Mouse (Mus musculus): ENCODE measurements around the gene Slc41a2. TPM values are rescaled to one million over a fixed set of nuclear protein-coding genes. Genes with fewer than 3 reads are reported as not detected.

Gene Slc41a2
- polyA plus RNA-seq, 1 experiment from 2014 or later = 11.0 TPM

- H3K27me3 ChIP-seq (replicated peaks) = no peaks in the 10 kb centered on the region
- H3K4me2 ChIP-seq = no peak overlapping the region
- ATAC-seq (ENCODE audit: low FRiP score) = no peak
- 78% methylated on average over 3 of the region's 3 CpGs for WGBS
- H3K27ac ChIP-seq (replicated peaks) = no peak overlapping the region
- H3K4me3 ChIP-seq (replicated peaks) = no peak overlapping the region
- peaks cover 12% of the 10 kb centered on the region; the same call in 1 of the 2 replicates for H3K36me3 ChIP-seq
- no peaks in the 10 kb centered on the region for H3K9me3 ChIP-seq (replicated peaks)
- no peaks in the 10 kb centered on the region for H3K4me1 ChIP-seq
- H3K9ac ChIP-seq (replicated peaks) = no peak overlapping the region
Measured at GRCm38 (mm10) chr10:83301054-83301453, 36.6 kb downstream of the Slc41a2 start.

GRCm38 (mm10) chr10:83297017-83297416 is 40.7 kb downstream of the Slc41a2 start:
- Histone ChIP-seq H3K9ac (replicated peaks) (no peak overlapping the region), H3K9me3 (replicated peaks) (no peaks in the 10 kb centered on the region), H3K27me3 (replicated peaks) (no peaks in the 10 kb centered on the region), H3K4me2 (no peak overlapping the region), H3K27ac (replicated peaks) (no peak overlapping the region), H3K4me3 (replicated peaks) (no peak overlapping the region), H3K4me1 (peaks cover 2% of the 10 kb centered on the region; the same call in 1 of the 2 replicates), H3K36me3 (peaks cover 12% of the 10 kb centered on the region; the same call in 1 of the 2 replicates)
- no peak for ATAC-seq (ENCODE audit: low FRiP score)
- WGBS = 83% methylated on average over 4 of the region's 4 CpGs

GRCm38 (mm10) chr10:83294746-83295145 is 42.9 kb downstream of the Slc41a2 start:
- WGBS = 23% methylated on average over 9 of the region's 9 CpGs
- H3K36me3 ChIP-seq = peaks cover 3% of the 10 kb centered on the region; the same call in 1 of the 2 replicates
- H3K4me2 ChIP-seq = no peak overlapping the region

GRCm38 (mm10) chr10:83293352-83293751 is 44.3 kb downstream of the Slc41a2 start:
- H3K27ac ChIP-seq (replicated peaks) = no peak overlapping the region
- peaks cover 3% of the 10 kb centered on the region; the same call in 1 of the 2 replicates for H3K36me3 ChIP-seq
- 82% methylated on average over 9 of the region's 9 CpGs for WGBS
- no peaks in the 10 kb centered on the region for H3K27me3 ChIP-seq (replicated peaks)
- H3K9ac ChIP-seq (replicated peaks) = no peak overlapping the region
- ATAC-seq (ENCODE audit: low FRiP score) = no peak
- no peak overlapping the region for H3K4me2 ChIP-seq
- peaks cover 2% of the 10 kb centered on the region; the same call in 1 of the 2 replicates for H3K4me1 ChIP-seq
- no peaks in the 10 kb centered on the region for H3K9me3 ChIP-seq (replicated peaks)
- H3K4me3 ChIP-seq (replicated peaks) = no peak overlapping the region

More at GRCm38 (mm10) chr10:83294746-83295145, 42.9 kb downstream of the Slc41a2 start:
- no peak for ATAC-seq (ENCODE audit: low FRiP score)
- H3K9me3 ChIP-seq (replicated peaks) = no peaks in the 10 kb centered on the region
- no peaks in the 10 kb centered on the region for H3K27me3 ChIP-seq (replicated peaks)
- peaks cover 2% of the 10 kb centered on the region; the same call in 1 of the 2 replicates for H3K4me1 ChIP-seq
- H3K9ac ChIP-seq (replicated peaks) = no peak overlapping the region
- no peak overlapping the region for H3K27ac ChIP-seq (replicated peaks)
- H3K4me3 ChIP-seq (replicated peaks) = no peak overlapping the region

GRCm38 (mm10) chr10:83291731-83292130 is 46.0 kb downstream of the Slc41a2 start:
- Histone ChIP-seq H3K9ac (replicated peaks) (no peak overlapping the region), H3K27ac (replicated peaks) (no peak overlapping the region), H3K4me2 (no peak overlapping the region), H3K4me3 (replicated peaks) (no peak overlapping the region), H3K36me3 (peaks cover 3% of the 10 kb centered on the region; the same call in 1 of the 2 replicates), H3K27me3 (replicated peaks) (no peaks in the 10 kb centered on the region), H3K9me3 (replicated peaks) (no peaks in the 10 kb centered on the region), H3K4me1 (peaks cover 2% of the 10 kb centered on the region; the same call in 1 of the 2 replicates)
- 94% methylated on average over 11 of the region's 11 CpGs for WGBS
- ATAC-seq (ENCODE audit: low FRiP score) = no peak

GRCm38 (mm10) chr10:83287828-83288227 is 49.9 kb downstream of the Slc41a2 start:
- no peak for ATAC-seq (ENCODE audit: low FRiP score)
- Histone ChIP-seq H3K9me3 (replicated peaks) (no peaks in the 10 kb centered on the region), H3K27ac (replicated peaks) (no peak overlapping the region), H3K4me3 (replicated peaks) (no peak overlapping the region), H3K4me2 (no peak overlapping the region), H3K4me1 (peaks cover 11% of the 10 kb centered on the region), H3K27me3 (replicated peaks) (no peaks in the 10 kb centered on the region), H3K36me3 (no peaks in the 10 kb centered on the region), H3K9ac (replicated peaks) (no peak overlapping the region)
- 72% methylated on average over 6 of the region's 6 CpGs for WGBS

GRCm38 (mm10) chr10:83286399-83286798 is 51.3 kb downstream of the Slc41a2 start:
- Histone ChIP-seq H3K27ac (replicated peaks) (peak overlapping the region; percentile 38; the same call in 1 of the 2 replicates), H3K36me3 (no peaks in the 10 kb centered on the region), H3K27me3 (replicated peaks) (no peaks in the 10 kb centered on the region), H3K4me1 (peaks cover 11% of the 10 kb centered on the region), H3K4me2 (peak overlapping the region; percentile 28), H3K9ac (replicated peaks) (0 out of 2 replicates have a peak overlapping the region, but pooled peaks have one; percentile 9), H3K9me3 (replicated peaks) (no peaks in the 10 kb centered on the region), H3K4me3 (replicated peaks) (no peak overlapping the region)
- 36% methylated on average over 7 of the region's 7 CpGs for WGBS
- no peak for ATAC-seq (ENCODE audit: low FRiP score)

GRCm38 (mm10) chr10:83285724-83286256 is 51.9 kb downstream of the Slc41a2 start:
- H3K4me2 ChIP-seq = peak overlapping the region; percentile 28
- 40% methylated on average over 7 of the region's 7 CpGs for WGBS
- H3K9ac ChIP-seq (replicated peaks) = no peak overlapping the region
- H3K27me3 ChIP-seq (replicated peaks) = no peaks in the 10 kb centered on the region
- H3K4me3 ChIP-seq (replicated peaks) = no peak overlapping the region
- H3K9me3 ChIP-seq (replicated peaks) = no peaks in the 10 kb centered on the region
- no peaks in the 10 kb centered on the region for H3K36me3 ChIP-seq
- peaks cover 11% of the 10 kb centered on the region for H3K4me1 ChIP-seq
- peak overlapping the region; percentile 38 for H3K27ac ChIP-seq (replicated peaks)
- ATAC-seq (ENCODE audit: low FRiP score) = no peak

- H3K9me3 ChIP-seq (replicated peaks) = no peaks in the 10 kb centered on the region
- H3K36me3 ChIP-seq = 0 out of 2 replicates have a peak, but pooled peaks cover under 1% of the 10 kb centered on the region
- H3K27ac ChIP-seq (replicated peaks) = no peak overlapping the region
- no peaks in the 10 kb centered on the region for H3K27me3 ChIP-seq (replicated peaks)
- no peak overlapping the region for H3K4me2 ChIP-seq
- H3K9ac ChIP-seq (replicated peaks) = no peak overlapping the region
- peaks cover 11% of the 10 kb centered on the region for H3K4me1 ChIP-seq
- H3K4me3 ChIP-seq (replicated peaks) = no peak overlapping the region
- ATAC-seq (ENCODE audit: low FRiP score) = no peak
- 92% methylated on average over 4 of the region's 4 CpGs for WGBS
Measured at GRCm38 (mm10) chr10:83284916-83285315, 52.8 kb downstream of the Slc41a2 start.

- Histone ChIP-seq H3K4me1 (peaks cover 6% of the 10 kb centered on the region; the same call in 1 of the 2 replicates), H3K27me3 (replicated peaks) (no peaks in the 10 kb centered on the region), H3K36me3 (no peaks in the 10 kb centered on the region), H3K9me3 (replicated peaks) (no peaks in the 10 kb centered on the region), H3K4me3 (replicated peaks) (no peak overlapping the region), H3K27ac (replicated peaks) (no peak overlapping the region; the same call in 1 of the 2 replicates), H3K9ac (replicated peaks) (no peak overlapping the region), H3K4me2 (no peak overlapping the region; the same call in 1 of the 2 replicates)
- ATAC-seq (ENCODE audit: low FRiP score) = peak; percentile 68
- 31% methylated on average over 13 of the region's 13 CpGs for WGBS
Measured at GRCm38 (mm10) chr10:83266731-83267130, 71.0 kb downstream of the Slc41a2 start.

GRCm38 (mm10) chr10:83266241-83266640 is 71.4 kb downstream of the Slc41a2 start:
- peaks cover 6% of the 10 kb centered on the region; the same call in 1 of the 2 replicates for H3K4me1 ChIP-seq
- no peaks in the 10 kb centered on the region for H3K27me3 ChIP-seq (replicated peaks)
- ATAC-seq (ENCODE audit: low FRiP score) = no peak
- no peaks in the 10 kb centered on the region for H3K36me3 ChIP-seq
- no peak overlapping the region for H3K4me3 ChIP-seq (replicated peaks)
- no peaks in the 10 kb centered on the region for H3K9me3 ChIP-seq (replicated peaks)
- H3K27ac ChIP-seq (replicated peaks) = no peak overlapping the region
- no peak overlapping the region for H3K4me2 ChIP-seq
- WGBS = 85% methylated on average over 5 of the region's 5 CpGs
- no peak overlapping the region for H3K9ac ChIP-seq (replicated peaks)

GRCm38 (mm10) chr10:83264680-83265079 is 73.0 kb downstream of the Slc41a2 start:
- no peak overlapping the region for H3K4me3 ChIP-seq (replicated peaks)
- H3K27ac ChIP-seq (replicated peaks) = no peak overlapping the region
- no peak overlapping the region for H3K9ac ChIP-seq (replicated peaks)
- no peak for ATAC-seq (ENCODE audit: low FRiP score)
- H3K4me2 ChIP-seq = no peak overlapping the region
- H3K27me3 ChIP-seq (replicated peaks) = no peaks in the 10 kb centered on the region
- WGBS = 74% methylated on average over 8 of the region's 8 CpGs
- no peaks in the 10 kb centered on the region for H3K36me3 ChIP-seq
- H3K9me3 ChIP-seq (replicated peaks) = no peaks in the 10 kb centered on the region
- peaks cover 6% of the 10 kb centered on the region; the same call in 1 of the 2 replicates for H3K4me1 ChIP-seq
